Mouse (Mus musculus) liver, adult 2 months (tissue): ENCODE results near the gene Tha1. TPM values are rescaled to one million over a fixed set of nuclear protein-coding genes. Genes with fewer than 3 reads are reported as not detected.

Source experiments
- DNase-seq: peaks from one replicate; pipeline ENCODE4 v3.0.0-alpha.2; 2011; ENCODE audit warnings: low read depth, low spot score; ENCODE audit errors: extremely low read depth
- H3K27ac ChIP-seq: fragments of 200-500 bp; replicated peaks from 2 replicates; pipeline ENCODE4 v1.5.1; 2012; ENCODE audit warnings: low read depth, mild to moderate bottlenecking, control low read depth, inconsistent platforms, low read length; ENCODE audit not compliant: insufficient read depth
- H3K27me3 ChIP-seq: fragments of 200-500 bp; 2 replicates; pipeline ENCODE4 v1.6.1; 2012; ENCODE audit warnings: mild to moderate bottlenecking, moderate library complexity, low read length, inconsistent platforms; ENCODE audit not compliant: control insufficient read depth, insufficient read depth
- H3K36me3 ChIP-seq: fragments of 200-500 bp; 2 replicates; pipeline ENCODE4 v1.6.1; 2012; ENCODE audit warnings: low read length, inconsistent platforms; ENCODE audit not compliant: control insufficient read depth, insufficient read depth
- H3K4me1 ChIP-seq: fragments of 200-500 bp; 2 replicates; pipeline ENCODE4 v1.6.1; 2011; ENCODE audit warnings: low read length; ENCODE audit not compliant: control insufficient read depth, insufficient read depth
- H3K4me3 ChIP-seq: fragments of 200-500 bp; 2 replicates; pipeline ENCODE4 v1.5.1; 2011; ENCODE audit warnings: low read depth, mild to moderate bottlenecking, control low read depth, low read length, moderate library complexity; ENCODE audit not compliant: insufficient read depth
- H3K79me2 ChIP-seq: fragments of 200-500 bp; 2 replicates; pipeline ENCODE4 v1.6.1; 2012; ENCODE audit warnings: inconsistent platforms, mild to moderate bottlenecking, low read length, moderate library complexity; ENCODE audit not compliant: control insufficient read depth, insufficient read depth
- H3K9ac ChIP-seq: fragments of 200-500 bp; 2 replicates; pipeline ENCODE4 v1.6.1; 2012; ENCODE audit warnings: low read depth, mild to moderate bottlenecking, control low read depth, inconsistent platforms, low read length
- CTCF ChIP-seq: fragments of 200-500 bp; IDR thresholded peaks from 2 replicates; pipeline ENCODE4 v1.5.1; 2011; ENCODE audit warnings: low read depth, low read length, control low read depth
- POLR2A ChIP-seq: fragments of 200-500 bp; IDR thresholded peaks from 2 replicates; pipeline ENCODE4 v1.6.1; 2011; ENCODE audit warnings: low read length, control low read depth; ENCODE audit not compliant: insufficient read depth; ENCODE audit errors: extremely low read depth
- WGBS: fragments of 180-500 bp; shearing (Covaris S2); methylation state at CpG from one replicate; pipeline ENCODE4 v1.1.7; 2018; 5-methylcytosine and 5-hydroxymethylcytosine counted together
- polyA plus RNA-seq: library from polyadenylated mRNA; depleted of rRNA; stranded (reverse); fragments of >200 nt; gene quantifications from 2 replicates; pipeline ENCODE4 v1.2.3, GENCODE M21; 2012; rRNA removed
- total RNA-seq: library from RNA; depleted of rRNA; stranded (reverse); fragments of >200 nt; gene quantifications from 2 replicates; pipeline ENCODE4 v1.2.3, GENCODE M21; 2014; rRNA removed

Gene Tha1
- total and polyA plus RNA-seq, 2 experiments, result 7.4 to 11.4 TPM

DNA sequence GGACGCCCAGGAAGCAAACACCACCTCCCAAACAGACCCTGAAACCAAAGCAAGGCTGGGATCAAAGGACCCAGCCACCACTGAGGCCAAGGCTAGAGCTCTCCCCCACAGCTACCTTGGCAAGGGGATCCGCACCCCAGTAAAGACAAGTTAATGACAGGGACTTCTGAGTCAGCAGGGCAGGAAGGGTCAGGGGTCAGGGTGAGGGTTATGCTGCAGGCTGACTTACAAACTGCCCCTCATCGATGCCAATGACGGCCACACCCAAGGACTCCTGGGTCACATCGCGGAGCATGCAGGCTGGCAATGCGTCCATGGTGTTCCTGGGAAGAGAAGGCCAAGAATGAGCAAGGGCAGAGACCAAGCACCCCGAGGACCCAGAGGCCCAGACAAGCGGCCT lies 51.4 kb downstream of the Tha1 start:
- no peaks in the 10 kb centered on the region for H3K27me3 ChIP-seq
- H3K79me2 ChIP-seq, result no peaks in the 10 kb centered on the region
- peak; percentile 60 for DNase-seq
- no peak overlapping the region for H3K9ac ChIP-seq
- WGBS, result 29% methylated on average over 9 of the region's 9 CpGs
- H3K36me3 ChIP-seq, result peaks cover 3% of the 10 kb centered on the region; the same call in 1 of the 2 replicates
- no peak overlapping the region for H3K27ac ChIP-seq
- no peak overlapping the region for H3K4me3 ChIP-seq
- H3K4me1 ChIP-seq, result peaks cover 25% of the 10 kb centered on the region
- TF ChIP-seq POLR2A (no peak), CTCF (no peak)

DNA sequence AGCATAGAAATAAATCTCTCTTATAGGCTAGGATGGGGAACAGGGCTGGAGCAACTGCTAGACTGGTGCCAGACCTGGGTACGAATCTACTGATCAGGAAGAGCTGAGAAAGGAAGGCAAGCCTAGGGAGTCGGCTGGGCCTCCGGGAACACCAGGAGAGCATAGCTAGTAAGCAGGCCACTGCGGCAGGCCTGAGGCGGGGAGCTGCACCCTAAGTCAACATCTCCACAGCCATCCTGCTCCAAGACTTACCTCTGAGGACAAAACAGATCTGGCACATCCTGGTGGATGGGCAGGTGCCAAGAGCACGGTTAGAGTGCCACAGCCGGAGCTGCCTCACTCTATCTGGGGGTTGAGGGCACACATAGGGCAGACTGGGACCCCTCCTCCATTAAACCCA lies 53.1 kb downstream of the Tha1 start:
- peaks cover 25% of the 10 kb centered on the region for H3K4me1 ChIP-seq
- no peak overlapping the region for H3K4me3 ChIP-seq
- H3K36me3 ChIP-seq, result peaks cover 4% of the 10 kb centered on the region; the same call in 1 of the 2 replicates
- DNase-seq, result no peak
- WGBS, result 59% methylated on average over 7 of the region's 7 CpGs
- H3K79me2 ChIP-seq, result 0 out of 2 replicates have a peak, but pooled peaks cover 4% of the 10 kb centered on the region
- TF ChIP-seq CTCF (no peak), POLR2A (no peak)
- H3K27ac ChIP-seq, result no peak overlapping the region
- H3K27me3 ChIP-seq, result no peaks in the 10 kb centered on the region
- no peak overlapping the region for H3K9ac ChIP-seq

DNA sequence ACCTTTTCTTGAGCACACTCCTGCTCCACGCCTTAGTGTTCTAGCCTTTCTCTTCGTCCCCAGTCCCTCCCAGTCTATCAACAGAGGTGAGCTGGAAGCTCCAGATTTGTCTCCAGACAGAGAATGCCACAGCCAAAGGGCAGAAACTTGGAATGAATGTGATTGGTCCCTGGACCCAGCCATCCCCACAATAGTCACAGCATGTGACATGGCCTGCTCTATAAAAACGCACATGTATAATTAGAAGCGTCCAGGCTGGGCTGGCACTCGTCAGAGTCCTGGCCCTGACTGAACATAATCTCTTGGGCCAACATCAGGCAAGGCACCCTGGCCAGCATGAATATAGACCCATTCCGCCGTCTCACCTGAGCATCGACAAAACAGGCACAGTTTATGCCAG lies 54.2 kb downstream of the Tha1 start:
- 0 out of 2 replicates have a peak overlapping the region, but pooled peaks have one; percentile 9 for H3K27ac ChIP-seq
- 0 out of 2 replicates have a peak, but pooled peaks cover 4% of the 10 kb centered on the region for H3K79me2 ChIP-seq
- peaks cover 4% of the 10 kb centered on the region; the same call in 1 of the 2 replicates for H3K36me3 ChIP-seq
- WGBS, result 20% methylated on average over 8 of the region's 8 CpGs
- DNase-seq, result peak; percentile 91
- H3K4me1 ChIP-seq, result peaks cover 18% of the 10 kb centered on the region
- TF ChIP-seq POLR2A (no peak), CTCF (no peak)
- H3K27me3 ChIP-seq, result no peaks in the 10 kb centered on the region
- H3K9ac ChIP-seq, result no peak overlapping the region
- no peak overlapping the region for H3K4me3 ChIP-seq

Other genes with a start within 250 kb of the Tha1 start
- gene Tnrc6c, start 219.2 kb downstream of the Tha1 start, total RNA-seq, result 6.3 and 8.3 TPM in 2 replicates
- 4.1 and 5.7 TPM in 2 replicates for gene Tnrc6c, start 219.2 kb downstream of the Tha1 start, polyA plus RNA-seq
- gene Tmc8, start 91.4 kb downstream of the Tha1 start, total RNA-seq, result 0.55 and 1.1 TPM in 2 replicates
- 1.7 and 3.1 TPM in 2 replicates for gene Tmc8, start 91.4 kb downstream of the Tha1 start, polyA plus RNA-seq
- 5.3 and 8.8 TPM in 2 replicates for gene Tmc6, start 91.3 kb downstream of the Tha1 start, total RNA-seq
- 11.8 and 13.5 TPM in 2 replicates for gene Tmc6, start 91.3 kb downstream of the Tha1 start, polyA plus RNA-seq
- not detected in 2 replicates for gene 6030468B19Rik, start 75.8 kb downstream of the Tha1 start, total RNA-seq
- not detected in 2 replicates for gene 6030468B19Rik, start 75.8 kb downstream of the Tha1 start, polyA plus RNA-seq
- gene Gm20708, start 63.8 kb downstream of the Tha1 start, total RNA-seq, result 0.37 and 0.40 TPM in 2 replicates
- 0.21 and 0.40 TPM in 2 replicates for gene Gm20708, start 63.8 kb downstream of the Tha1 start, polyA plus RNA-seq
- 37.9 and 54.2 TPM in 2 replicates for gene Syngr2, start 63.8 kb downstream of the Tha1 start, total RNA-seq
- gene Syngr2, start 63.8 kb downstream of the Tha1 start, polyA plus RNA-seq, result 124 and 152 TPM in 2 replicates
- 119 and 136 TPM in 2 replicates for gene Afmid, start 47.6 kb downstream of the Tha1 start, total RNA-seq
- gene Afmid, start 47.6 kb downstream of the Tha1 start, polyA plus RNA-seq, result 117 and 144 TPM in 2 replicates
- 56.9 and 65.1 TPM in 2 replicates for gene Tk1, start 47.4 kb downstream of the Tha1 start, total RNA-seq
- gene Tk1, start 47.4 kb downstream of the Tha1 start, polyA plus RNA-seq, result 45.6 and 69.7 TPM in 2 replicates
- gene Birc5, start 24.2 kb downstream of the Tha1 start, total RNA-seq, result 0.65 and 2.0 TPM in 2 replicates
- 0.82 and 0.92 TPM in 2 replicates for gene Birc5, start 24.2 kb downstream of the Tha1 start, polyA plus RNA-seq
- not detected in 2 replicates for gene Tmem235, start 12.7 kb downstream of the Tha1 start, total RNA-seq
- gene Tmem235, start 12.7 kb downstream of the Tha1 start, polyA plus RNA-seq, result not detected in 2 replicates
- gene Socs3, start 96.6 kb upstream of the Tha1 start, total RNA-seq, result 2.0 and 2.4 TPM in 2 replicates
- 4.0 and 7.5 TPM in 2 replicates for gene Socs3, start 96.6 kb upstream of the Tha1 start, polyA plus RNA-seq
- 4.7 and 5.0 TPM in 2 replicates for gene Pgs1, start 112.8 kb upstream of the Tha1 start, total RNA-seq
- gene Pgs1, start 112.8 kb upstream of the Tha1 start, polyA plus RNA-seq, result 17.8 and 22.1 TPM in 2 replicates